Comparison of ENCODE assay signal across 10 mouse cellular contexts in genomic region chr2:160649072-160649471, GRCm38 (mm10). TPM values are rescaled to one million over a fixed set of nuclear protein-coding genes. Genes with fewer than 3 reads are reported as not detected.
DNase-seq lines count a peak whose midpoint lies in the region; ATAC-seq and TF ChIP-seq lines count a peak whose summit lies in the region.
"Had no signal": no experiment of that assay in that cellular context is flagged by ENCODE, and none has a peak within 500 bp of the region (broad histone marks: within the 10 kb centered on the region; RNA-seq: fewer than 3 reads in every experiment).

No protein-coding gene starts in this region.

- H3K4me2 ChIP-seq in kidney, embryonic 15.5 days: peak overlapping the region; percentile 69
- H3K4me2 ChIP-seq in embryonic facial prominence, embryonic 15.5 days (replicated peaks): peak overlapping the region; percentile 53
- peak overlapping the region; percentile 64 for H3K4me2 ChIP-seq in hindbrain, postnatal 0 days (ENCODE audit: low read depth, low read length)
- peak overlapping the region; percentile 73 for H3K4me2 ChIP-seq in midbrain, embryonic 16.5 days (ENCODE audit: low read length)

- no peak for DNase-seq in kidney, adult 9 months
- no peak for DNase-seq in hindbrain, postnatal 0 days (ENCODE audit: low spot score)
- DNase-seq in thymus, postnatal 0 days (ENCODE audit: low spot score): no peak
- DNase-seq in left cerebral cortex, postnatal 10 days (ENCODE audit: extremely low spot score in 1 of 2, low spot score in 2 of 2): no peak
- DNase-seq in frontal cortex, postnatal 25 days (ENCODE audit: low spot score in 2 of 2): no peak
- DNase-seq: kidney, adult 18-20 months had no signal

- no peak overlapping the region for H3K27ac ChIP-seq in kidney, embryonic 15.5 days
- no peak overlapping the region for H3K27ac ChIP-seq in embryonic facial prominence, embryonic 15.5 days (replicated peaks)
- H3K27ac ChIP-seq in hindbrain, postnatal 0 days: no peak overlapping the region
- H3K27ac ChIP-seq in midbrain, embryonic 16.5 days (ENCODE audit: low read length): no peak overlapping the region

- H3K4me1 ChIP-seq in kidney, embryonic 15.5 days: peaks cover 22% of the 10 kb centered on the region
- H3K4me1 ChIP-seq in embryonic facial prominence, embryonic 15.5 days: peaks cover 20% of the 10 kb centered on the region
- H3K4me1 ChIP-seq in hindbrain, postnatal 0 days (ENCODE audit: insufficient read depth, low read length): peaks cover 17% of the 10 kb centered on the region
- peaks cover 29% of the 10 kb centered on the region for H3K4me1 ChIP-seq in midbrain, embryonic 16.5 days (ENCODE audit: control insufficient read depth, insufficient read depth, low read length)

- intact Hi-C loops in left cerebral cortex, postnatal 10 days (cut with DNase I): loop anchor here (5.0 kb wide), 1 partner anchor 47 kb away; no protein-coding TSS in a partner anchor

- no peak for TF ChIP-seq CTCF in hindbrain, postnatal 0 days (IDR thresholded peaks at IDR 0.05; ENCODE audit: low read depth)

- WGBS in kidney, embryonic 15.5 days: 68% methylated on average over 2 of the region's 2 CpGs
- WGBS in embryonic facial prominence, embryonic 15.5 days: 79% methylated on average over 2 of the region's 2 CpGs
- WGBS in hindbrain, postnatal 0 days: 75% methylated on average over 2 of the region's 2 CpGs
- WGBS in midbrain, embryonic 16.5 days: 77% methylated on average over 2 of the region's 2 CpGs

- peak overlapping the region; percentile 19 for H3K4me3 ChIP-seq in kidney, embryonic 15.5 days (replicated peaks)
- H3K4me3 ChIP-seq in embryonic facial prominence, embryonic 15.5 days (replicated peaks): peak overlapping the region; percentile 16; the same call in 1 of the 2 replicates
- peak overlapping the region; percentile 100 for H3K4me3 ChIP-seq in hindbrain, postnatal 0 days (ENCODE audit: low read length)
- H3K4me3 ChIP-seq in midbrain, embryonic 16.5 days (ENCODE audit: low read depth, low read length): peak overlapping the region; percentile 39

- ATAC-seq in kidney, embryonic 15.5 days (replicated peaks; ENCODE audit: low FRiP score): no peak
- no peak for ATAC-seq in embryonic facial prominence, embryonic 15.5 days (ENCODE audit: insufficient number of reproducible peaks, low FRiP score, low TSS enrichment, low read depth)
- no peak for ATAC-seq in hindbrain, postnatal 0 days
- ATAC-seq in midbrain, embryonic 16.5 days: no peak

- no peak overlapping the region for H3K9ac ChIP-seq in kidney, embryonic 15.5 days
- no peak overlapping the region for H3K9ac ChIP-seq in embryonic facial prominence, embryonic 15.5 days
- H3K9ac ChIP-seq in hindbrain, postnatal 0 days (replicated peaks; ENCODE audit: low read length): no peak overlapping the region
- H3K9ac ChIP-seq in midbrain, embryonic 16.5 days (ENCODE audit: low read depth, low read length): no peak overlapping the region

- H3K9me3 ChIP-seq in kidney, embryonic 15.5 days (replicated peaks): no peaks in the 10 kb centered on the region
- H3K9me3 ChIP-seq in embryonic facial prominence, embryonic 15.5 days (replicated peaks): no peaks in the 10 kb centered on the region
- no peaks in the 10 kb centered on the region for H3K9me3 ChIP-seq in hindbrain, postnatal 0 days (ENCODE audit: low read length)
- no peaks in the 10 kb centered on the region for H3K9me3 ChIP-seq in midbrain, embryonic 16.5 days (replicated peaks; ENCODE audit: control insufficient read depth, low read length, poor library complexity, severe bottlenecking)
- H3K9me3 ChIP-seq: G1E had no signal

- H3K27me3 ChIP-seq in kidney, embryonic 15.5 days: no peaks in the 10 kb centered on the region
- no peaks in the 10 kb centered on the region for H3K27me3 ChIP-seq in embryonic facial prominence, embryonic 15.5 days
- H3K27me3 ChIP-seq in hindbrain, postnatal 0 days (ENCODE audit: insufficient read depth, low read length): no peaks in the 10 kb centered on the region
- no peaks in the 10 kb centered on the region for H3K27me3 ChIP-seq in midbrain, embryonic 16.5 days (ENCODE audit: control insufficient read depth, insufficient read depth, low read depth, low read length)

- peaks cover 14% of the 10 kb centered on the region for H3K36me3 ChIP-seq in kidney, embryonic 15.5 days
- peaks cover 5% of the 10 kb centered on the region; the same call in 1 of the 2 replicates for H3K36me3 ChIP-seq in embryonic facial prominence, embryonic 15.5 days
- H3K36me3 ChIP-seq in hindbrain, postnatal 0 days (ENCODE audit: insufficient read depth, low read length): no peaks in the 10 kb centered on the region; the same call in 1 of the 2 replicates
- no peaks in the 10 kb centered on the region for H3K36me3 ChIP-seq in midbrain, embryonic 16.5 days (ENCODE audit: control insufficient read depth, insufficient read depth, low read length)

RNA-seq across cellular contexts. Expression of gene Top1, which starts 3.4 kb away (rescaled TPM):
- polyA plus RNA-seq in kidney, embryonic 15.5 days (2015; fragmentation: Nextera tagmentation; extraction: Ambion mirVana): 92.2 and 95.1 TPM in 2 replicates
- 69.8 and 71.7 TPM in 2 replicates for polyA plus RNA-seq in embryonic facial prominence, embryonic 15.5 days (2015; fragmentation: Nextera tagmentation; extraction: Ambion mirVana)
- 22.2 and 28.8 TPM in 2 replicates for total RNA-seq in hindbrain, postnatal 0 days (2014; rRNA removed)
- 44.9 and 50.7 TPM in 2 replicates for polyA plus RNA-seq in hindbrain, postnatal 0 days (2015; fragmentation: Nextera tagmentation; extraction: Ambion mirVana)
- 68.7 and 76.8 TPM in 2 replicates for polyA plus RNA-seq in midbrain, embryonic 16.5 days (2015; fragmentation: Nextera tagmentation; extraction: Ambion mirVana)
- 68.2 and 69.4 TPM in 2 replicates for polyA plus RNA-seq in thymus, postnatal 0 days (2015; fragmentation: Nextera tagmentation; extraction: Ambion mirVana)
- 10 to 100 TPM; 75.5 to 77.0 TPM for total RNA-seq in left cerebral cortex, postnatal 10 days (2021)

Comparison
In these comparisons a context has a peak if more than half of its experiments do, and no peak if none do; other contexts are left out.
1. H3K4me3 ChIP-seq: peak in every context shown above with its lines; median percentile 100 in hindbrain, postnatal 0 days; 39 in midbrain, embryonic 16.5 days; 19 in kidney, embryonic 15.5 days; 16 in embryonic facial prominence, embryonic 15.5 days.